Mouse (Mus musculus) bone marrow, adult 2 months (tissue): ENCODE measurements at regions not wholly inside any gene's neighbourhood (a gene's known extent, or its start where the extent isn't known, plus 50 kb on each side); places are given as distances from the start of the nearest gene placed in this dataset.

Experiments
- H3K27ac ChIP-seq: fragments of 200-500 bp; 2 replicates; pipeline ENCODE4 v1.5.1; 2012; ENCODE audit warnings: low read depth, mild to moderate bottlenecking, control low read depth, inconsistent platforms, low read length; ENCODE audit not compliant: control insufficient read depth, poor library complexity, insufficient read depth
- H3K4me1 ChIP-seq: fragments of 200-500 bp; 2 replicates; pipeline ENCODE4 v1.6.1; 2011; ENCODE audit warnings: low read length; ENCODE audit not compliant: control insufficient read depth, insufficient read depth
- H3K4me3 ChIP-seq: fragments of 200-500 bp; replicated peaks from 2 replicates; pipeline ENCODE3; 2011; ENCODE audit warnings: mild to moderate bottlenecking, low read depth, low read length, control low read depth; ENCODE audit not compliant: control insufficient read depth
- CTCF ChIP-seq: fragments of 200-500 bp; IDR thresholded peaks from 2 replicates; pipeline ENCODE4 v1.5.1; 2011; ENCODE audit warnings: low read length, control low read depth; ENCODE audit not compliant: control insufficient read depth, insufficient read depth
- POLR2A ChIP-seq: fragments of 200-500 bp; IDR thresholded peaks from 2 replicates; pipeline ENCODE4 v1.6.1; 2011; ENCODE audit warnings: low read depth, mild to moderate bottlenecking, control low read depth, low read length, borderline replicate concordance; ENCODE audit not compliant: control insufficient read depth
- WGBS: fragments of 180-500 bp; shearing (Covaris S2); methylation state at CpG from one replicate; pipeline ENCODE4 v1.1.7; 2018; 5-methylcytosine and 5-hydroxymethylcytosine counted together

GRCm38 (mm10) chr8:46898697-46899445 is 87.8 kb upstream of the Enpp6 start:
- Histone ChIP-seq H3K27ac (no peak overlapping the region), H3K4me3 (no peak overlapping the region), H3K4me1 (peaks cover 1% of the 10 kb centered on the region; the same call in 1 of the 2 replicates)
- TF ChIP-seq POLR2A (no peak), CTCF (no peak)
- WGBS = 38% methylated on average over 5 of the region's 5 CpGs

GRCm38 (mm10) chr8:46900826-46901225 is 85.9 kb upstream of the Enpp6 start:
- no peak overlapping the region for H3K4me3 ChIP-seq
- TF ChIP-seq POLR2A (no peak), CTCF (no peak)
- H3K4me1 ChIP-seq = no peaks in the 10 kb centered on the region; the same call in 1 of the 2 replicates
- no peak overlapping the region for H3K27ac ChIP-seq
- 84% methylated on average over 4 of the region's 4 CpGs for WGBS

- TF ChIP-seq POLR2A (no peak), CTCF (no peak)
- no peak overlapping the region for H3K27ac ChIP-seq
- WGBS = 55% methylated on average over 3 of the region's 3 CpGs
- no peak overlapping the region for H3K4me3 ChIP-seq
- H3K4me1 ChIP-seq = no peaks in the 10 kb centered on the region; the same call in 1 of the 2 replicates
Observed at GRCm38 (mm10) chr8:46904731-46905130, 82.0 kb upstream of the Enpp6 start.

GRCm38 (mm10) chr8:46907390-46907789 is 79.3 kb upstream of the Enpp6 start:
- WGBS = 77% methylated on average over 11 of the region's 11 CpGs
- TF ChIP-seq POLR2A (no peak), CTCF (no peak)
- H3K4me1 ChIP-seq = no peaks in the 10 kb centered on the region; the same call in 1 of the 2 replicates
- H3K27ac ChIP-seq = no peak overlapping the region
- H3K4me3 ChIP-seq = no peak overlapping the region

- no peaks in the 10 kb centered on the region; the same call in 1 of the 2 replicates for H3K4me1 ChIP-seq
- 65% methylated on average over 4 of the region's 4 CpGs for WGBS
- no peak overlapping the region for H3K27ac ChIP-seq
- no peak overlapping the region for H3K4me3 ChIP-seq
- no peak for TF ChIP-seq POLR2A
- no peak for TF ChIP-seq CTCF
Observed at GRCm38 (mm10) chr8:46908186-46908585, 78.5 kb upstream of the Enpp6 start.

GRCm38 (mm10) chr8:46913956-46914355 is 72.7 kb upstream of the Enpp6 start:
- TF ChIP-seq POLR2A (no peak), CTCF (no peak)
- 5% methylated on average over 5 of the region's 5 CpGs for WGBS
- Histone ChIP-seq H3K4me3 (no peak overlapping the region), H3K4me1 (peaks cover 3% of the 10 kb centered on the region; the same call in 1 of the 2 replicates), H3K27ac (no peak overlapping the region)

GRCm38 (mm10) chr8:46920071-46920470 is 66.6 kb upstream of the Enpp6 start:
- no peak overlapping the region for H3K27ac ChIP-seq
- no peak for TF ChIP-seq POLR2A
- TF ChIP-seq CTCF = no peak
- no peak overlapping the region for H3K4me3 ChIP-seq
- H3K4me1 ChIP-seq = peaks cover 11% of the 10 kb centered on the region
- 4% methylated on average over 3 of the region's 3 CpGs for WGBS

- no peak for TF ChIP-seq CTCF
- TF ChIP-seq POLR2A = no peak
- Histone ChIP-seq H3K4me3 (no peak overlapping the region), H3K4me1 (peaks cover 11% of the 10 kb centered on the region), H3K27ac (no peak overlapping the region; the same call in 1 of the 2 replicates)
- WGBS = 31% methylated on average over 11 of the region's 11 CpGs
Observed at GRCm38 (mm10) chr8:46921075-46921474, 65.6 kb upstream of the Enpp6 start.

GRCm38 (mm10) chr8:46921585-46921984 is 65.1 kb upstream of the Enpp6 start:
- H3K4me1 ChIP-seq = peaks cover 11% of the 10 kb centered on the region
- TF ChIP-seq POLR2A (no peak), CTCF (no peak)
- WGBS = 73% methylated on average over 7 of the region's 7 CpGs
- H3K27ac ChIP-seq = no peak overlapping the region
- no peak overlapping the region for H3K4me3 ChIP-seq
